In genomic region chr11:82171316-82172071, GRCm38 (mm10) we compare ENCODE assay signal across 10 mouse cellular contexts. TPM values are rescaled to one million over a fixed set of nuclear protein-coding genes. Genes with fewer than 3 reads are reported as not detected.
A peak's percentile ranks its signal among the peaks of the same experiment; 100 is the strongest.
DNase-seq lines count a peak whose midpoint lies in the region; ATAC-seq lines count a peak whose summit lies in the region.
"Had no signal": no experiment of that assay in that cellular context is flagged by ENCODE, and none has a peak within 500 bp of the region (broad histone marks: within the 10 kb centered on the region; RNA-seq: fewer than 3 reads in every experiment).

No protein-coding gene starts in this region.

- no peak overlapping the region for H3K4me3 ChIP-seq in embryonic facial prominence, embryonic 14.5 days (ENCODE audit: low read depth, low read length)
- H3K4me3 ChIP-seq in embryonic facial prominence, embryonic 10.5 days = no peak overlapping the region
- no peak overlapping the region for H3K4me3 ChIP-seq in lung, embryonic 15.5 days
- H3K4me3 ChIP-seq in kidney, embryonic 16.5 days (ENCODE audit: low read length) = no peak overlapping the region

- DNase-seq in embryonic facial prominence, embryonic 14.5 days (ENCODE audit: low spot score) = peak; percentile 67
- no peak for DNase-seq in embryonic facial prominence, embryonic 10.5 days (ENCODE audit: low spot score)
- peak; percentile 70 for DNase-seq in 416B (ENCODE audit: low read depth)
- peak; percentile 47 for DNase-seq in fat pad, adult 2 months (ENCODE audit: extremely low read depth, low read depth, low spot score)
- DNase-seq in spleen, postnatal 14 days (ENCODE audit: low spot score in 2 of 2) = no peak
- no peak for DNase-seq in left cerebral cortex, adult 11 months (ENCODE audit: low spot score)

- H3K9ac ChIP-seq in embryonic facial prominence, embryonic 14.5 days (ENCODE audit: low read depth, low read length) = no peak overlapping the region
- no peak overlapping the region for H3K9ac ChIP-seq in lung, embryonic 15.5 days
- no peak overlapping the region for H3K9ac ChIP-seq in kidney, embryonic 16.5 days (replicated peaks; ENCODE audit: low read length)

- no peak for ATAC-seq in embryonic facial prominence, embryonic 14.5 days (ENCODE audit: low read depth)
- peak; percentile 86 for ATAC-seq in lung, embryonic 15.5 days (ENCODE audit: borderline replicate concordance, extremely low read depth, low FRiP score, low TSS enrichment)
- ATAC-seq in kidney, embryonic 16.5 days (ENCODE audit: low FRiP score, low TSS enrichment) = no peak

- H3K27ac ChIP-seq in embryonic facial prominence, embryonic 14.5 days (replicated peaks; ENCODE audit: low read depth, low read length) = no peak overlapping the region
- no peak overlapping the region for H3K27ac ChIP-seq in embryonic facial prominence, embryonic 10.5 days (replicated peaks)
- H3K27ac ChIP-seq in lung, embryonic 15.5 days = peak overlapping the region; percentile 70
- no peak overlapping the region for H3K27ac ChIP-seq in kidney, embryonic 16.5 days (ENCODE audit: low read length)

- WGBS in embryonic facial prominence, embryonic 14.5 days = 50% methylated on average over 7 of the region's 7 CpGs
- WGBS in embryonic facial prominence, embryonic 10.5 days = 76% methylated on average over 7 of the region's 7 CpGs
- 46% methylated on average over 7 of the region's 7 CpGs for WGBS in lung, embryonic 15.5 days
- 72% methylated on average over 7 of the region's 7 CpGs for WGBS in kidney, embryonic 16.5 days

- no peaks in the 10 kb centered on the region for H3K27me3 ChIP-seq in embryonic facial prominence, embryonic 14.5 days (replicated peaks; ENCODE audit: control insufficient read depth, insufficient read depth, low read length)
- no peaks in the 10 kb centered on the region for H3K27me3 ChIP-seq in embryonic facial prominence, embryonic 10.5 days (replicated peaks; ENCODE audit: low read depth, poor library complexity, severe bottlenecking)
- no peaks in the 10 kb centered on the region for H3K27me3 ChIP-seq in lung, embryonic 15.5 days
- no peaks in the 10 kb centered on the region for H3K27me3 ChIP-seq in kidney, embryonic 16.5 days (ENCODE audit: insufficient read depth, low read length)

- H3K36me3 ChIP-seq in embryonic facial prominence, embryonic 14.5 days (ENCODE audit: control insufficient read depth, insufficient read depth, low read length) = no peaks in the 10 kb centered on the region
- no peaks in the 10 kb centered on the region for H3K36me3 ChIP-seq in embryonic facial prominence, embryonic 10.5 days (replicated peaks)
- H3K36me3 ChIP-seq in lung, embryonic 15.5 days = no peaks in the 10 kb centered on the region
- no peaks in the 10 kb centered on the region for H3K36me3 ChIP-seq in kidney, embryonic 16.5 days (ENCODE audit: insufficient read depth, low read length)

- H3K4me1 ChIP-seq in embryonic facial prominence, embryonic 14.5 days (ENCODE audit: control insufficient read depth, insufficient read depth, low read length) = no peaks in the 10 kb centered on the region
- H3K4me1 ChIP-seq in embryonic facial prominence, embryonic 10.5 days = 0 out of 2 replicates have a peak, but pooled peaks cover 3% of the 10 kb centered on the region
- H3K4me1 ChIP-seq in lung, embryonic 15.5 days = peaks cover 14% of the 10 kb centered on the region; the same call in 1 of the 2 replicates
- H3K4me1 ChIP-seq in kidney, embryonic 16.5 days (ENCODE audit: insufficient read depth, low read length) = no peaks in the 10 kb centered on the region

- H3K4me2 ChIP-seq in embryonic facial prominence, embryonic 14.5 days (ENCODE audit: low read depth, low read length) = no peak overlapping the region
- no peak overlapping the region for H3K4me2 ChIP-seq in lung, embryonic 15.5 days
- no peak overlapping the region for H3K4me2 ChIP-seq in kidney, embryonic 16.5 days (replicated peaks; ENCODE audit: low read depth, low read length)

- H3K9me3 ChIP-seq in embryonic facial prominence, embryonic 14.5 days (ENCODE audit: control insufficient read depth, low read length) = peaks cover 4% of the 10 kb centered on the region; the same call in 1 of the 2 replicates
- no peaks in the 10 kb centered on the region for H3K9me3 ChIP-seq in embryonic facial prominence, embryonic 10.5 days
- H3K9me3 ChIP-seq in lung, embryonic 15.5 days = no peaks in the 10 kb centered on the region
- H3K9me3 ChIP-seq in kidney, embryonic 16.5 days (ENCODE audit: low read length) = no peaks in the 10 kb centered on the region

RNA-seq across cellular contexts. Expression of gene Ccl8, which starts 56.5 kb away (rescaled TPM):
- polyA plus RNA-seq in embryonic facial prominence, embryonic 14.5 days (2014; fragmentation: Nextera tagmentation; extraction: Ambion mirVana) = not detected in 2 replicates
- not detected in 2 replicates for polyA plus RNA-seq in embryonic facial prominence, embryonic 10.5 days (2016; fragmentation: Nextera tagmentation; extraction: Ambion mirVana)
- polyA plus RNA-seq in lung, embryonic 15.5 days (2015; fragmentation: Nextera tagmentation; extraction: Ambion mirVana) = 0.35 TPM in 1 of 2 replicates, not detected in the other
- polyA plus RNA-seq in kidney, embryonic 16.5 days (2015; fragmentation: Nextera tagmentation; extraction: Ambion mirVana) = not detected in 2 replicates
- polyA plus RNA-seq: cortical plate, adult 2 months; stomach, embryonic 14.5 days had no signal

Comparison
In these comparisons a context has a peak if more than half of its experiments do, and no peak if none do; other contexts are left out.
1. DNase-seq: peak in embryonic facial prominence, embryonic 14.5 days (single experiment), 416B (single experiment) and fat pad, adult 2 months (single experiment); none in embryonic facial prominence, embryonic 10.5 days (single experiment), spleen, postnatal 14 days (0 of 2) and left cerebral cortex, adult 11 months (single experiment).